Mouse (Mus musculus) lung, embryonic 16.5 days (tissue): ENCODE measurements around the gene Zswim1. TPM values are rescaled to one million over a fixed set of nuclear protein-coding genes. Genes with fewer than 3 reads are reported as not detected.

ENCODE experiments used
- ATAC-seq: fragments of 200-750 bp; cut with Nextera tagmentation; 2 replicates; pipeline ENCODE4 v1.8.0; 2017; ENCODE audit warnings: low read depth, mild to moderate bottlenecking, moderate library complexity
- H3K27ac ChIP-seq: fragments of 300-500 bp; sonication (generic); 2 replicates; pipeline ENCODE4 v1.5.1; 2014; ENCODE audit warnings: mild to moderate bottlenecking, control low read depth, low read length
- H3K27me3 ChIP-seq: fragments of 300-500 bp; sonication (generic); 2 replicates; pipeline ENCODE4 v1.6.1; 2014; ENCODE audit warnings: low read depth, low read length, mixed read lengths; ENCODE audit not compliant: control insufficient read depth, insufficient read depth
- H3K36me3 ChIP-seq: fragments of 300-500 bp; sonication (generic); 2 replicates; pipeline ENCODE4 v1.6.1; 2014; ENCODE audit warnings: low read length; ENCODE audit not compliant: control insufficient read depth, insufficient read depth
- H3K4me1 ChIP-seq: fragments of 300-500 bp; sonication (generic); replicated peaks from 2 replicates; pipeline ENCODE4 v1.6.1; 2014; ENCODE audit warnings: low read length, mixed read lengths; ENCODE audit not compliant: control insufficient read depth, insufficient read depth
- H3K4me2 ChIP-seq: fragments of 300-500 bp; sonication (generic); 2 replicates; pipeline ENCODE4 v1.6.1; 2014; ENCODE audit warnings: low read depth, low read length, control low read depth
- H3K4me3 ChIP-seq: fragments of 300-500 bp; sonication (generic); 2 replicates; pipeline ENCODE4 v1.5.1; 2014; ENCODE audit warnings: mild to moderate bottlenecking, low read length, control low read depth
- H3K9ac ChIP-seq: fragments of 300-500 bp; sonication (generic); 2 replicates; pipeline ENCODE4 v1.6.1; 2014; ENCODE audit warnings: low read length, control low read depth
- H3K9me3 ChIP-seq: fragments of 300-500 bp; sonication (generic); 2 replicates; pipeline ENCODE4 v1.6.1; 2016; ENCODE audit warnings: low read length; ENCODE audit not compliant: control insufficient read depth
- WGBS: fragments of 180-500 bp; shearing (Covaris S2); extraction: QIAGEN DNeasy Blood & Tissue Kit; methylation state at CpG from one replicate; pipeline ENCODE4 v1.1.7; 2014; 5-methylcytosine and 5-hydroxymethylcytosine counted together
- polyA plus RNA-seq: library from polyadenylated mRNA; unstranded; fragments of >200 nt; fragmentation: Nextera tagmentation; extraction: Ambion mirVana; gene quantifications from 2 replicates; pipeline ENCODE4 v1.2.1, GENCODE M21; 2015

The Zswim1 gene
- polyA plus RNA-seq, 1 experiment from 2014 or later = 16.6 TPM

DNA sequence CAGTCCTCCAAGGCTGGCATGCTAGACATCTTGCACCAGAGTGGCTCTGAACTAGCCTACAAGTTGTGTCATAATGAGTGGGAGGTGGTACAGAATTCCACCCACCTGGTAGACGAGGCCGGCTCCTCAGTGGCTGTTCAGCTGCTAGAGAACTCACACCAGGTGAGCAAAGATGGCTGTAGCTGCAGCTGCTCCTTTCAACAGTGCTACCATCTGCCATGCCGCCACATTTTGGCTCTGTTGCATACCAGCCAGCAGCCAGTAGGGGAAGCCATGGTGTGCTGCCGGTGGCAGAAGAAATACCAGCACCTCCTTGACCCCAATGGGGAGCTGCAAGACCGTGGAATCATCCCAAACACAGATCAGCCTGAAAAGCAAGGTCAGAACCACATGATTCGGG, 1.4 kb upstream of the Zswim1 start:
- Histone ChIP-seq H3K27ac (no peak overlapping the region), H3K9ac (no peak overlapping the region), H3K36me3 (peaks cover 23% of the 10 kb centered on the region), H3K4me2 (no peak overlapping the region), H3K27me3 (no peaks in the 10 kb centered on the region), H3K4me1 (peaks cover 12% of the 10 kb centered on the region), H3K4me3 (no peak overlapping the region), H3K9me3 (no peaks in the 10 kb centered on the region)
- no peak for ATAC-seq
- WGBS = 88% methylated on average over 6 of the region's 6 CpGs

DNA sequence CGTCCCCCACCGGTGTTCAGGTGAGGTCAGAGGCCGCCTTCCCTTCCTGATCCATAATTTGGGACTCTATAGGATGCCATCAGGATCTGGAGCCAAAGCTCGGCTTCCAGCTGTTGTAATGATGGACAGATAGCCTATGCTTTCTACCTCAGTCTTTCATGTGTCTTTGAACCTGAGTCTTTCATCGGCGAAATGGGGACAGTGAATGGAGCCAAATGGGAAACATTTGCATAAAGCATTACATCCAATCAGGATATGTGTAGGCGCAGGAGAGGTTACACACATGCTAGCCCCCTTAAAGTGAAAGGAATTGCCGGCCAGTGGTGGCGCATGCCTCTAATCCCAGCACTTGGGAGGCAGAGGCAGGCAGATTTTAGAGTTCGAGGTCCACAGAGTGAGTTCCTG, 697 bp downstream of the Zswim1 start:
- Histone ChIP-seq H3K9ac (peak overlapping the region; percentile 72), H3K9me3 (no peaks in the 10 kb centered on the region), H3K27me3 (no peaks in the 10 kb centered on the region), H3K27ac (peak overlapping the region; percentile 56), H3K36me3 (peaks cover 26% of the 10 kb centered on the region), H3K4me2 (peak overlapping the region; percentile 60), H3K4me1 (peaks cover 5% of the 10 kb centered on the region), H3K4me3 (peak overlapping the region; percentile 70)
- ATAC-seq = peak; percentile 74
- 2% methylated on average over 10 of the region's 10 CpGs for WGBS

DNA sequence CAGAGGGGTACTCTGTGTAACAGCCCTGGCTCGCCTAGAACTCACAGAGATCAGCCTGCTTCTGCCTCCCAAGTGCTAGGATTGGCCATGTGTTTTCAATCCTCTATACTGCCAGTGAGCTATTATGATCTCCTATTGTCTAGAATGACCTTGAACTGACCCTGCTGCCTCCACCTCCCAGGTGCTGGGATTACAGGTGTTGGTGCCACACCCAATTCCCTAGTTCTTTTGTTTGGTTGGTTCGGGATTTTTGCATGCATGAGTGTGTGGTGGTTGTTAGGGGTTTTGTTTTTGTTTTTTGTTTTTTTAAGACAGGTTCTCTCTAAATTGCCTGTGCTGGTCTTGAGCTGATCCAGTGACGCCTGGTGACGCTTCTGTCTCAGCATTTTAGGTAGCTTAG, 1.5 kb downstream of the Zswim1 start:
- no peaks in the 10 kb centered on the region for H3K9me3 ChIP-seq
- no peaks in the 10 kb centered on the region for H3K27me3 ChIP-seq
- no peak for ATAC-seq
- 91% methylated on average over 4 of the region's 4 CpGs for WGBS
- H3K9ac ChIP-seq = no peak overlapping the region
- H3K4me1 ChIP-seq = peaks cover 5% of the 10 kb centered on the region
- no peak overlapping the region for H3K27ac ChIP-seq
- H3K4me2 ChIP-seq = no peak overlapping the region
- H3K36me3 ChIP-seq = peaks cover 26% of the 10 kb centered on the region
- no peak overlapping the region for H3K4me3 ChIP-seq

DNA sequence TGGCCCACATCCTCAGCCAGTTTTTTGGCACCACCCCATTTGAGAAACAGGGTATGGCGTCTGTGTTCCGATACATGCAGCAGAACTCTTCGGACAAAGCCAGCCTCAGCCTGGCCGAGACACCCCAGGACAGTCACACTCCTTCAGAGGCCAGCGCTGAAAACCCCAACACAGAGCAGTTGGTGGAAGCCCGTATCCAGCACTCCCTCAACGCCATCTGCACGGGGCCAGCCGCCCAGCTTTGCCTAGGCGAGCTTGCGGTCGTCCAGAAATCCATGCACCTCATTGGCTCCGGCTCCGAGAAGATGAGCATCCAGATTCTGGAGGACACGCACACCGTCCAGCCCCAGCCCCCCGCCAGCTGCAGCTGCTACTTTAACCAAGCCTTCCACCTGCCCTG, 3.0 kb downstream of the Zswim1 start:
- peaks cover 22% of the 10 kb centered on the region for H3K36me3 ChIP-seq
- H3K27ac ChIP-seq = no peak overlapping the region
- no peaks in the 10 kb centered on the region for H3K9me3 ChIP-seq
- no peak overlapping the region for H3K9ac ChIP-seq
- H3K4me3 ChIP-seq = no peak overlapping the region
- no peaks in the 10 kb centered on the region for H3K27me3 ChIP-seq
- H3K4me2 ChIP-seq = no peak overlapping the region
- peaks cover 5% of the 10 kb centered on the region for H3K4me1 ChIP-seq
- 97% methylated on average over 17 of the region's 17 CpGs for WGBS
- no peak for ATAC-seq

DNA sequence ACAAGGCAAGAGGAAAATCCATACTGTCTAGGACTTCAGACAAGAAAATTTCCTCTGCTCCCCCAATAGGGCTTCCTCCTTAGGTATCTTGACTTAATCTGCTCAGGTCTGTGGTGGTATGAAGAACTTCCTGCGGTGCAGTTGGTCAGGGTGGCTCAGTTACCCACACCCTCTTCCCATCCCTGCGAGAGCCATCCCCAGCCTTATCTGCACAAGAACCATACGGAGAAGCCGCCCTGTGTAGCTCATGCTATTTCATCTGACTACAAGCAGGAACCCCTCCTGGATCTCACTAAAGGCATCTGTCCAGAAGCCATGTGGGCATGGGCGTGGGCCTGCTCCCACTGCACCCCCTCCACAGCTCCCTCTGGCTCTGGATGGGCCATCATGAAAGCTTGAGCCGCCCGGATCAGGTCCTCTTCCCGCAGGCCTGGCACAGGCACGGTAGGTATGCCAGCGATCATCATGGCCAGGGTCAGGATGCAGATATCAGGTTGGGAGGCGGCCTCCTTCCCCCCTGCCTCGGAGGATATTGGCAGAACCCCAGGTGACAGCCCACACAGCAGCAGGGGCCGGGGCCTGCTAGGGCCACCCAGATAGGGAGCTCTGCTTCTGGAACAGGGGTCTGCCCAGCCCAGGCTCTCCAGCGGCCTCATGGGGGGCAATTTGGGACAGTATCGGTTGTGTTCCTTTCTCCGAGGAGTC, 4.8 kb downstream of the Zswim1 start:
- Histone ChIP-seq H3K4me3 (no peak overlapping the region), H3K27me3 (no peaks in the 10 kb centered on the region), H3K36me3 (peaks cover 16% of the 10 kb centered on the region), H3K4me2 (no peak overlapping the region), H3K9me3 (no peaks in the 10 kb centered on the region), H3K9ac (no peak overlapping the region), H3K27ac (no peak overlapping the region), H3K4me1 (peaks cover 5% of the 10 kb centered on the region)
- no peak for ATAC-seq
- WGBS = 84% methylated on average over 16 of the region's 16 CpGs

DNA sequence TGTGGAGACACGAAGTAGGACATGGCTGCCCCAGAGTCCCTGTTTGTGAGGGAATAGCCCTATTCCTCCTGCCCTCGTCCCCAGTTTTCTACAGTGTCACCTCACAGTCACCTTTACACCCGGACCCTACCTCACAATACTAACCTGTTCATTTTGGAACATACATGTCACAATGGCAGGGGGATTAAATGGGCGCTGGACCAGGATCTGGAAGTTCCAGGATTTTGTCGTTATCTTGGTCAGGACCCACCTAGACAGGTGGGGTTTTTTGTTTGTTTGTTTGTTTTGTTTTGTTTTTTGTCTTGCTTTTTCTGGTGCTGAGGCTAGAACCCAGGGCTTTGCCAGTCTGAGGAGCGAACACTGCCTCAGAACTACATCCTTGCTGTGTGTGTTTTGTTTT, 6.0 kb downstream of the Zswim1 start, which contains the start of gene Spata25:
Spata25 (minus strand) TSS at position 101 of the 400 bp plus-strand sequence.
- no peaks in the 10 kb centered on the region for H3K9me3 ChIP-seq
- H3K4me2 ChIP-seq = no peak within 1 kb of the TSS
- 82% methylated on average over 6 of the region's 6 CpGs for WGBS
- H3K27ac ChIP-seq = no peak within 1 kb of the TSS
- peaks cover 11% of the 10 kb centered on the region for H3K4me1 ChIP-seq
- ATAC-seq = no peak
- no peaks in the 10 kb centered on the region for H3K27me3 ChIP-seq
- no peak within 1 kb of the TSS for H3K4me3 ChIP-seq
- H3K9ac ChIP-seq = no peak within 1 kb of the TSS
- H3K36me3 ChIP-seq = peaks cover 16% of the 10 kb centered on the region

DNA sequence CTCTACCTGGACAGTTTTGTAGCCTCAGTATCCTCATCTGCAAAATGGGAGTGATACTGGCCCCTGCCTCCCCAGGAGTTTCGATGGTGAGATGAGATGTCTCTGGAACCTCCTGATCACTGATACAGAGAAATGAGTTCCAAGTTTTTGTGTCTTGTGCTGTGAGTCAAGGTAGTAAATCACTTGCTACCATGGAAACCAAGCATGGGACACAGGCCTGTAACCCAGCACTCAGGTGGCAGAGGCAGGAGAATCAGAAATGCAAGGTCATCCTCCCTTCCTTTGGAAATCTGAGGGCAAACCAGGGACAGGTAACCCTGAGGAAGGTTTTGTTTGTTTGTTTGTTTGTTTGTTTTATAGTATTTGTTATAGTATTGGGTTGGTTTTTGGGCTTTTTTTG, 6.6 kb downstream of the Zswim1 start:
- H3K4me1 ChIP-seq = peaks cover 6% of the 10 kb centered on the region
- no peak overlapping the region for H3K9ac ChIP-seq
- no peak for ATAC-seq
- H3K27ac ChIP-seq = no peak overlapping the region
- no peaks in the 10 kb centered on the region for H3K9me3 ChIP-seq
- H3K4me3 ChIP-seq = no peak overlapping the region
- WGBS = 94% methylated on average over 1 of the region's 1 CpGs
- H3K36me3 ChIP-seq = peaks cover 16% of the 10 kb centered on the region
- no peaks in the 10 kb centered on the region for H3K27me3 ChIP-seq
- no peak overlapping the region for H3K4me2 ChIP-seq

DNA sequence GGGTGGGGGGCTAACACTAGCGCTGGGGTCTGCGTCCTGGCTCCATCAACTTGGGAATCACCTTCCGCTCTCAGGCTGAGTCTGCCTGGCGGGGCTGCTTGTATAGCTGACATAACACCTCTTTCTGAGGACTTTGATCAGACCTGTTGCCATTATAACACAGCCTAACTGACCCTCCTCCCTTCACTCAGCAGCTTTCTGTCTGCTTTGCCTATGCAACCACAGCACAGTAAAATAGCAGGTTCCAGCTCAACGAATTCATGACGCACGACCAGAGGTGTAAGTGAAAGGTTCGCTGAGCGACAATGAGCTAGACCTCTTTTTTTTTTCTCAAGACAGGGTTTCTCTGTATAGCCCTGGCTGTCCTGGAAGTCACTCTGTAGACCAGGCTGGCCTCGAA, 8.5 kb downstream of the Zswim1 start:
- Histone ChIP-seq H3K9me3 (no peaks in the 10 kb centered on the region), H3K4me1 (peaks cover 18% of the 10 kb centered on the region), H3K4me2 (no peak overlapping the region), H3K9ac (no peak overlapping the region), H3K36me3 (peaks cover 3% of the 10 kb centered on the region), H3K27ac (no peak overlapping the region), H3K4me3 (no peak overlapping the region), H3K27me3 (no peaks in the 10 kb centered on the region)
- 81% methylated on average over 10 of the region's 10 CpGs for WGBS
- ATAC-seq = no peak

DNA sequence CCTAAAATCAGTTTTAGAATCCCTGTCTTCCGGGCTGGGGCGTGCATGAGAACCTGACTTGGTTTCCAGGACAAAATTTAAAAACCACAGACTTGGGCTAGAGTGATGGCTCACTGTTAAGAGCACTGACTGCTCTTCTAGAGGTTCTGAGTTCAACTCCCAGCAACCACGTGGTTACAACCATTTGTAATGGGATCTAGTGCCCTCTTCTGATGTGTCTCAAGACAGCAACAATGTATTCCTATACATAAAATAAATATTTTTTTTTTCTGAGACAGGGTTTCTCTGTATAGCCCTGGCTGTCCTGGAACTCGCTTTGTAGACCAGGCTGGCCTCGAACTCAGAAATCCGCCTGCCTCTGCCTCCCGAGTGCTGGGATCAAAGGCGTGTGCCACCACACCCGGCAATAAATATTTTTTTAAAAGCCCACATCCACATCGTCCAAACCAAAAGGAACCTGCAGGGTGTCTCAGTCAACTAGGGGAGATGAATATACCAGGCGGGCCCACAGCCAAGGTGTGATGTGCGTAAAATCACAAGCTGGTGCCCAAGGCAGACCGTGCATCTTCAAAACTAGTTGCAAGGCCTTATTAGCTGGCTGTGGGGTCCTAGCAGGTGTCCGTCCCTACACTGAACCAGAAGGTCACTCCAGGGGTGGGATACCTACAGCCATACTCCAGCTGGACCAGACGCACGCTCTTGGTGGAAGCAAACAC, 9.7 kb downstream of the Zswim1 start:
- peaks cover 6% of the 10 kb centered on the region for H3K36me3 ChIP-seq
- 55% methylated on average over 16 of the region's 16 CpGs for WGBS
- H3K4me2 ChIP-seq = peak overlapping the region; percentile 100
- no peaks in the 10 kb centered on the region for H3K27me3 ChIP-seq
- peak overlapping the region; percentile 92 for H3K27ac ChIP-seq
- H3K4me3 ChIP-seq = peak overlapping the region; percentile 81
- H3K4me1 ChIP-seq = peaks cover 18% of the 10 kb centered on the region
- no peak for ATAC-seq
- peak overlapping the region; percentile 85 for H3K9ac ChIP-seq
- H3K9me3 ChIP-seq = no peaks in the 10 kb centered on the region
